In genomic region chr7:62462229-62463006, GRCm38 (mm10) we compare ENCODE assay signal across 9 mouse cellular contexts. TPM values are rescaled to one million over a fixed set of nuclear protein-coding genes. Genes with fewer than 3 reads are reported as not detected.
DNase-seq lines count a peak whose midpoint lies in the region; ATAC-seq and TF ChIP-seq lines count a peak whose summit lies in the region.
"Had no signal": no experiment of that assay in that cellular context is flagged by ENCODE, and none has a peak within 500 bp of the region (broad histone marks: within the 10 kb centered on the region; RNA-seq: fewer than 3 reads in every experiment).

No protein-coding gene starts in this region.

- no peak overlapping the region for H3K9ac ChIP-seq in liver, embryonic 16.5 days (ENCODE audit: low read depth, low read length)

- TF ChIP-seq CTCF in left cerebral cortex, adult 2 months (IDR thresholded peaks at IDR 0.05): no peak

- 22% methylated on average over 13 of the region's 13 CpGs for WGBS in liver, embryonic 16.5 days (ENCODE audit: insufficient replicate concordance)

- peaks cover 6% of the 10 kb centered on the region for H3K27me3 ChIP-seq in liver, embryonic 16.5 days (ENCODE audit: control insufficient read depth, insufficient read depth, low read depth, low read length)
- H3K27me3 ChIP-seq: CH12.LX had no signal

- no peak overlapping the region for H3K4me3 ChIP-seq in liver, embryonic 16.5 days (ENCODE audit: low read depth, low read length)
- H3K4me3 ChIP-seq in left cerebral cortex, adult 2 months: no peak overlapping the region

- ATAC-seq in liver, embryonic 16.5 days (ENCODE audit: low read depth): no peak

- no peaks in the 10 kb centered on the region for H3K9me3 ChIP-seq in liver, embryonic 16.5 days (replicated peaks; ENCODE audit: control insufficient read depth, low read length)

- H3K4me1 ChIP-seq in liver, embryonic 16.5 days (ENCODE audit: control insufficient read depth, low read depth, low read length): no peaks in the 10 kb centered on the region

- H3K27ac ChIP-seq in liver, embryonic 16.5 days (ENCODE audit: low read length): no peak overlapping the region
- H3K27ac ChIP-seq in left cerebral cortex, adult 2 months: no peak overlapping the region

- H3K36me3 ChIP-seq in liver, embryonic 16.5 days (ENCODE audit: control insufficient read depth, insufficient read depth): no peaks in the 10 kb centered on the region

- peak overlapping the region; percentile 59 for H3K4me2 ChIP-seq in liver, embryonic 16.5 days (ENCODE audit: low read depth, low read length)

- peak; percentile 90 for DNase-seq in heart, adult 11 months
- DNase-seq in heart, postnatal 25 days (ENCODE audit: low spot score): no peak
- peak; percentile 78 for DNase-seq in embryo, embryonic 10.5 days (ENCODE audit: low spot score)
- DNase-seq in heart, postnatal 10 days: peak; percentile 8 to 22
- DNase-seq in ovary, postnatal 36 days (ENCODE audit: low spot score): no peak
- DNase-seq in left cerebral cortex, adult 2 months (ENCODE audit: extremely low spot score in 1 of 2, low spot score in 2 of 2): no peak
- DNase-seq in thymus, postnatal 0 days (ENCODE audit: low spot score): no peak

- intact Hi-C loops in heart, postnatal 25 days (cut with DNase I): loop anchor here (5.0 kb wide), 1 partner anchor 40 kb away; the partner anchor contains the start of gene Mkrn3
- intact Hi-C loops in heart, postnatal 10 days (cut with DNase I): no loop called here
- intact Hi-C loops in left cerebral cortex, adult 2 months (cut with DNase I): no loop called here

RNA-seq across cellular contexts. Expression of gene Peg12, which starts 1.9 kb away (rescaled TPM):
- 1 to 10 TPM; 1.3 to 1.8 TPM for total RNA-seq in heart, postnatal 25 days (2021)
- 1 to 10 TPM; 4.5 to 4.7 TPM for total RNA-seq in heart, postnatal 10 days (2021)
- 1.3 TPM in 2 replicates for polyA plus RNA-seq in liver, embryonic 16.5 days (2015; fragmentation: Nextera tagmentation; extraction: Ambion mirVana)
- under 1 TPM; 0.26 to 0.29 TPM for total RNA-seq in left cerebral cortex, adult 2 months (2021)
- polyA plus RNA-seq in thymus, postnatal 0 days (2015; fragmentation: Nextera tagmentation; extraction: Ambion mirVana): 2.7 and 3.0 TPM in 2 replicates
- total RNA-seq: CH12.LX had no signal

RNA-seq across cellular contexts. Expression of gene Mkrn3, which starts 42.5 kb away (rescaled TPM):
- total RNA-seq in heart, postnatal 25 days (2021): under 1 TPM; 0.29 to 0.48 TPM
- total RNA-seq in heart, postnatal 10 days (2021): 1 to 10 TPM in 1 of 2 experiments, under 1 TPM in 1; 0.92 to 1.0 TPM
- polyA plus RNA-seq in liver, embryonic 16.5 days (2015; fragmentation: Nextera tagmentation; extraction: Ambion mirVana): 0.22 and 0.28 TPM in 2 replicates
- total RNA-seq in left cerebral cortex, adult 2 months (2021): under 1 TPM; 0.48 to 0.75 TPM
- 0.98 and 1.1 TPM in 2 replicates for polyA plus RNA-seq in thymus, postnatal 0 days (2015; fragmentation: Nextera tagmentation; extraction: Ambion mirVana)

Comparison
In these comparisons a context has a peak if more than half of its experiments do, and no peak if none do; other contexts are left out.
1. DNase-seq: peak in heart, adult 11 months (single experiment), embryo, embryonic 10.5 days (single experiment) and heart, postnatal 10 days (2 of 2); none in heart, postnatal 25 days (single experiment), ovary, postnatal 36 days (single experiment), left cerebral cortex, adult 2 months (0 of 2) and thymus, postnatal 0 days (single experiment).